Mouse (Mus musculus) cerebellum, postnatal 4 days (tissue): ENCODE results near the gene Sqor.

Source experiments
- DNase-seq, 2 experiments: peaks; one replicate each; pipeline ENCODE4 v3.0.0; 2022; ENCODE audit warnings: low spot score in 2 of 2, mixed read lengths in 1 of 2

Gene Sqor

GRCm38 (mm10) chr2:122784701-122785100 is 19.7 kb downstream of the Sqor start:
- DNase-seq, result no peak

GRCm38 (mm10) chr2:122786167-122786566 is 21.1 kb downstream of the Sqor start:
- no peak for DNase-seq

GRCm38 (mm10) chr2:122789311-122789710 is 24.3 kb downstream of the Sqor start:
- DNase-seq, result no peak

- no peak for DNase-seq
Observed at GRCm38 (mm10) chr2:122789730-122790129, 24.7 kb downstream of the Sqor start.

- DNase-seq, result no peak
Observed at GRCm38 (mm10) chr2:122804392-122804791, 39.4 kb downstream of the Sqor start.

GRCm38 (mm10) chr2:122806040-122806439 is 41.0 kb downstream of the Sqor start:
- no peak for DNase-seq

- DNase-seq, result no peak
Observed at GRCm38 (mm10) chr2:122809027-122809426, 44.0 kb downstream of the Sqor start.

- no peak for DNase-seq
Observed at GRCm38 (mm10) chr2:122816986-122817385, 51.9 kb downstream of the Sqor start.

GRCm38 (mm10) chr2:122821246-122821645 is 56.2 kb downstream of the Sqor start:
- DNase-seq, result no peak

- DNase-seq, result peak; percentile 37 to 64
Observed at GRCm38 (mm10) chr2:122825406-122826236, 60.6 kb downstream of the Sqor start.

- DNase-seq, result no peak
Observed at GRCm38 (mm10) chr2:122826302-122826701, 61.3 kb downstream of the Sqor start.

GRCm38 (mm10) chr2:122854636-122855035 is 89.6 kb downstream of the Sqor start:
- no peak for DNase-seq

GRCm38 (mm10) chr2:122855354-122855753 is 90.3 kb downstream of the Sqor start:
- DNase-seq, result no peak
